Mouse (Mus musculus): ENCODE measurements around the gene Pglyrp2.

- no peak for TF ChIP-seq CTCF (IDR thresholded peaks at IDR 0.05; ENCODE audit: extremely low read depth, insufficient read length, insufficient replicate concordance, low read depth, low read length)
- TF ChIP-seq POLR2A (IDR thresholded peaks at IDR 0.05; ENCODE audit: low read depth, low read length) = no peak
These were observed 28.5 kb upstream of the Pglyrp2 start, which contains the start of gene Cyp4f39 for GRCm38 (mm10) chr17:32452482-32452881.
